Mouse (Mus musculus) heart, embryonic 11.5 days (tissue): ENCODE measurements at regions not wholly inside any gene's neighbourhood (a gene's known extent, or its start where the extent isn't known, plus 50 kb on each side); places are given as distances from the start of the nearest gene placed in this dataset.

Experiments used
- ATAC-seq: fragments of 200-750 bp; cut with Nextera tagmentation; replicated peaks from 2 replicates; pipeline ENCODE4 v1.8.0; 2017; ENCODE audit warnings: moderate library complexity; ENCODE audit not compliant: insufficient number of reproducible peaks, low FRiP score, low TSS enrichment
- H3K27ac ChIP-seq: fragments of 300-500 bp; sonication (generic); 2 replicates; pipeline ENCODE4 v1.5.1; 2014; ENCODE audit warnings: mild to moderate bottlenecking, low read depth, low read length
- H3K27me3 ChIP-seq: fragments of 300-500 bp; sonication (generic); 2 replicates; pipeline ENCODE4 v1.6.1; 2014; ENCODE audit warnings: mild to moderate bottlenecking, low read length, mixed read lengths; ENCODE audit not compliant: control insufficient read depth, insufficient read depth
- H3K36me3 ChIP-seq: fragments of 300-500 bp; sonication (generic); 2 replicates; pipeline ENCODE4 v1.6.1; 2014; ENCODE audit warnings: mild to moderate bottlenecking, low read length, moderate library complexity, mixed read lengths; ENCODE audit not compliant: control insufficient read depth, insufficient read depth
- H3K4me1 ChIP-seq: fragments of 300-500 bp; sonication (generic); 2 replicates; pipeline ENCODE4 v1.6.1; 2014; ENCODE audit warnings: low read length; ENCODE audit not compliant: control insufficient read depth, insufficient read depth
- H3K4me2 ChIP-seq: fragments of 300-500 bp; sonication (generic); 2 replicates; pipeline ENCODE4 v1.6.1; 2014; ENCODE audit warnings: mild to moderate bottlenecking, moderate library complexity
- H3K4me3 ChIP-seq: fragments of 300-500 bp; sonication (generic); 2 replicates; pipeline ENCODE4 v1.5.1; 2014; ENCODE audit warnings: low read depth, low read length
- H3K9ac ChIP-seq: fragments of 300-500 bp; sonication (generic); 2 replicates; pipeline ENCODE4 v1.6.1; 2014; ENCODE audit warnings: mild to moderate bottlenecking, low read depth, low read length, moderate library complexity
- H3K9me3 ChIP-seq: fragments of 300-500 bp; sonication (generic); replicated peaks from 2 replicates; pipeline ENCODE4 v1.6.1; 2016; ENCODE audit warnings: low read length; ENCODE audit not compliant: control insufficient read depth
- WGBS: fragments of 180-500 bp; shearing (Covaris S2); extraction: QIAGEN DNeasy Blood & Tissue Kit; methylation state at CpG from one replicate; pipeline ENCODE4 v1.1.7; 2014; ENCODE audit not compliant: insufficient replicate concordance; 5-methylcytosine and 5-hydroxymethylcytosine counted together

DNA sequence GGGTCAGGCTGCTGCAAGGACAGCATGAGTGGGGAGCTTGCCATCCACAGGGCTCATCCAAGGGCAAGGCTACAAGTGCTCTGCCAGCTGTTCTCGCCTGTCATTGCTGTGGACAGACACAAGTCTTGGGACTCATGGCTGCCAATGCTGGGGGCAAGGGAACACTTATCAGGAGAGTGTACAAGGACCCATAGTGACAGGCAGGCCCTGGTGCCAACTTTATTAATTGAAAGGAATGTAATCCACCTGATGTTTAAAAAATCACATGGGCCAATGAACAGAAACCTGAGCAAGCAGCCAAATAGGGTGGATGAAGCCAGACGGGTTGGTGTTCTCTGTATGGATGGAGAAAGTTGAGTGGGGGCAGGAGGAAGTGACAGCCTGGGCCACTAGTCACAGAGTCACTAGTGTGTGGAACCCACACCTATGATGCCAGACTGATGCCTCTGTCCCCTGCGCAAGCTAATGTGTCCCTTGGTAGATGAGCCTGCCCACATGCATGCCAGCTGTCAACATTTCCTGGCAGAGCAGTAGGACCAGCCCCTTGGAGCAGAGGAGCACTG lies 161.6 kb upstream of the Ppp2r3a start:
- no peak overlapping the region for H3K27ac ChIP-seq
- 73% methylated on average over 3 of the region's 3 CpGs for WGBS
- no peak for ATAC-seq
- no peak overlapping the region for H3K4me3 ChIP-seq
- H3K27me3 ChIP-seq = no peaks in the 10 kb centered on the region
- no peaks in the 10 kb centered on the region for H3K9me3 ChIP-seq
- H3K9ac ChIP-seq = no peak overlapping the region
- no peaks in the 10 kb centered on the region for H3K36me3 ChIP-seq
- no peak overlapping the region for H3K4me2 ChIP-seq
- H3K4me1 ChIP-seq = no peaks in the 10 kb centered on the region

DNA sequence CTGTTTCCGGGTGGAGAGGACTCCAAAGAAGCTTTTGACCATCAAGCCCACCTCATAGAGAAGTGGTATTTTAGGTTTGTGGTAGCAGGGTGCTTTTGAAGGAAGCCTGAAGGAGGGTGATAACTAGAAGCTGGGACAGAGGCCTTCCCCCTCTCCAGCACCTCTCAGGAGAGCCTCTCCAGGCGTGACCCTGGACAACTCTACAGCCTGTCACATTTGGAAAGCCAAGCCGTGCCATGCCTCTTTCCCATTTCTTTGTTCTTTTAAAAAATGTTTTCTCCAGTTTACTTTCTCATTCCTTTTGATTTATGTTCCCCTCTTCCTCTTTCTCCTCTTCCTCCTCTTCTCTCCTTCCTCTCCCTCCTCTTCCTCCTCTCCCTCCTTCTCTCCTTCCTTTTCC lies 160.4 kb upstream of the Ppp2r3a start:
- Histone ChIP-seq H3K4me2 (no peak overlapping the region), H3K27ac (no peak overlapping the region), H3K36me3 (no peaks in the 10 kb centered on the region), H3K4me1 (no peaks in the 10 kb centered on the region), H3K27me3 (no peaks in the 10 kb centered on the region), H3K9ac (no peak overlapping the region), H3K4me3 (no peak overlapping the region), H3K9me3 (no peaks in the 10 kb centered on the region)
- ATAC-seq = no peak
- 67% methylated on average over 3 of the region's 3 CpGs for WGBS

GRCm38 (mm10) chr9:101411532-101411880 lies 159.9 kb upstream of the Ppp2r3a start:
- no peak for ATAC-seq
- H3K36me3 ChIP-seq = no peaks in the 10 kb centered on the region
- no peak overlapping the region for H3K4me3 ChIP-seq
- H3K27me3 ChIP-seq = no peaks in the 10 kb centered on the region
- H3K4me1 ChIP-seq = no peaks in the 10 kb centered on the region
- WGBS = 70% methylated on average over 5 of the region's 5 CpGs
- no peaks in the 10 kb centered on the region for H3K9me3 ChIP-seq
- H3K4me2 ChIP-seq = no peak overlapping the region
- no peak overlapping the region for H3K27ac ChIP-seq
- H3K9ac ChIP-seq = no peak overlapping the region

DNA sequence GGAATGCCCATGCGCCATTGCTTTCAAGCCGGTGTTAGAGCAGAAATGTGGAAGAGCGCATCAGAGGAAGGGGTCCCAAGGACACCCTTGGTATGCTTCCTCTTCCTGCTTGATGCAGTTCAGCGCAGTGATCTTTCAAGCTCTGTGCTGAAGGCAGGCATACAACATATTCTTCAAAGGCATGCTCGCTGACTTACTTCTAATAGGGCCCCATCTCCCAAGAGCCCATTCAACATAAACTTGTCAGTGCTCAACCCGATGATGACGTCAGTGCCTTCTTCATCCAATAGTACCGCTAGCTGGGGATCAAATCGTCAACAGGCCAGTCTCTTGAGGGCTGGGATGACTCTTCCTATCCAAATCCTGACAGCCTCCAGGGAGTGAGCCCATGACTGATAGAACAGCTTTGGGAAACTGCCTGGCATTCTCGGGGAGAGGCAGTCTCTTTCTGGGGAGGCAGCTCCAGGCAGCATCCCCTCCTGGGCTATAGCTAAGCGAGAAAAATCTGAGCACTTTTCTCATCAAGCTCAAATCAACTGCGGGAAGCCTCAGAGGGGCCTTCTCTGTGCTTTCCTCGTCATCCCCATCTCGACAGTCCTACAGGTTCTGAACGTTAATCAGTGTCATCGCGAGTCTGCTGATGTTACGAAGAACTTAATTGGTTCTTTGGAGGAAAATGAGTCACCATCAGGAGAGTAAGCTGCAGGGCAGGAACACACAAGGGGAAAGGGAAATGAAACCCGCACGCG lies 159.4 kb upstream of the Ppp2r3a start:
- Histone ChIP-seq H3K4me2 (no peak overlapping the region), H3K4me3 (no peak overlapping the region), H3K27ac (no peak overlapping the region), H3K9me3 (no peaks in the 10 kb centered on the region), H3K36me3 (no peaks in the 10 kb centered on the region), H3K4me1 (no peaks in the 10 kb centered on the region), H3K9ac (no peak overlapping the region), H3K27me3 (no peaks in the 10 kb centered on the region)
- 70% methylated on average over 21 of the region's 21 CpGs for WGBS
- ATAC-seq = no peak

DNA sequence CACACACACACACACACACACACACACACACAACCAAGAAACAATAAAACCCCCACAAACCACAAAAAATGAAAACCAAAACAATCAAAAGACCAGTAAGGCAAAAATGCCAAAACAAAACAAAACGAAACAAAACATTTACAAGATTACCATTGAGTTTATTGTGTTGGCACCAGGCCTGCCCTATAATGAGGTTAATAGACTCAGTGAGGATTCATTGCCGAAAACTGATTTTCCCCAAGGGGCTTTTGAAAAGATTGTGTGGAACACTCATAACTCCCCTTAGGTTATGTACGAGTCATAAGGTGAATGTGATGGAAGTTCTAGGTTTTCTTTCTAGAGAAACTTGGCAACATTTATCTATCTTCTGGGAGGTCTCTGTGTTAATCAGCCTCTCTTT lies 158.8 kb upstream of the Ppp2r3a start:
- no peak overlapping the region for H3K4me2 ChIP-seq
- no peaks in the 10 kb centered on the region for H3K4me1 ChIP-seq
- H3K27me3 ChIP-seq = no peaks in the 10 kb centered on the region
- WGBS = 87% methylated on average over 3 of the region's 3 CpGs
- H3K4me3 ChIP-seq = no peak overlapping the region
- no peaks in the 10 kb centered on the region for H3K36me3 ChIP-seq
- no peaks in the 10 kb centered on the region for H3K9me3 ChIP-seq
- no peak for ATAC-seq
- H3K9ac ChIP-seq = no peak overlapping the region
- H3K27ac ChIP-seq = no peak overlapping the region

DNA sequence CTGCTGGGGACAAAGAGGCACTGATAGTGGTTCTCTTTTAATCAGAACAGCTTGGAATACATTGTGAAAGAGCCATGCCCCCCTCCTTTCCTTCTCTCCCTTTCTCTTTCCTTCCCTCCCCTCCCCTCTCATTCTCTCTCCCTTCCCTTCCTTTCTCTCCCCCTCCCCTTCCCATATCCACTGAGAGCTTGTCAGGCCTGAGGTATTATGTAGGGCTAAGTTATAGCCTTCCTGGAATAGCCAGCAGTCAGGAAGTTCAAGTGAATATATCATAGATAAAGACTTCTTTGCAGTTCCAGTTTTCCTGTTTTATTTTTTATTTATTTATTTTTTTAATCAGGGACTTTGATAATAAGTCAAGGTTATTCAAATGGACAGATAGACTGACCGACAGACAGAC lies 156.5 kb upstream of the Ppp2r3a start:
- no peak overlapping the region for H3K4me2 ChIP-seq
- H3K4me3 ChIP-seq = no peak overlapping the region
- 0 out of 2 replicates have a peak, but pooled peaks cover 4% of the 10 kb centered on the region for H3K4me1 ChIP-seq
- no peak overlapping the region for H3K27ac ChIP-seq
- WGBS = 67% methylated on average over 1 of the region's 1 CpGs
- no peak overlapping the region for H3K9ac ChIP-seq
- no peaks in the 10 kb centered on the region for H3K27me3 ChIP-seq
- no peaks in the 10 kb centered on the region for H3K9me3 ChIP-seq
- H3K36me3 ChIP-seq = no peaks in the 10 kb centered on the region
- no peak for ATAC-seq

DNA sequence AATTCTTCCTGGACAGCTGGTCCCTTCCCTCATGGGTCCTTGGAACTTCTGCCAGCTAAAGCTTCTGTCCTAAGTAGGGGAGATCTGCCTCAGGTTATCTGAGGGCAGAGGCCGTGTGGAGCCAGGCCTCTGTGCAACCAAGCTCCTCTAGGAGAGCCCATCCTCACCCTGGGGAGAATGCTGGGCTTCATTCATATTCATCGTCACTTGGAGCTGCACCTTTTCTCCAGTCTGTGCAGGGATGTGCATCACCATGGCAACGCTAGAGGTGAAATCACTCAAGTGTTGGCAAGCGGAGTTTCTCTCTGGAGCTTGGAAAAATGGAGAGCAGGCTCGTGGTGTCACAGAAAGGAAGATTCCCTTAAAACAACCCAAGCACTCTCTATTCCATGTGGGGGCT lies 155.5 kb upstream of the Ppp2r3a start:
- H3K36me3 ChIP-seq = no peaks in the 10 kb centered on the region
- no peak overlapping the region for H3K4me2 ChIP-seq
- no peak overlapping the region for H3K9ac ChIP-seq
- ATAC-seq = no peak
- no peaks in the 10 kb centered on the region for H3K9me3 ChIP-seq
- H3K27me3 ChIP-seq = no peaks in the 10 kb centered on the region
- no peak overlapping the region for H3K4me3 ChIP-seq
- 0 out of 2 replicates have a peak, but pooled peaks cover 4% of the 10 kb centered on the region for H3K4me1 ChIP-seq
- H3K27ac ChIP-seq = no peak overlapping the region
- WGBS = 61% methylated on average over 5 of the region's 5 CpGs

DNA sequence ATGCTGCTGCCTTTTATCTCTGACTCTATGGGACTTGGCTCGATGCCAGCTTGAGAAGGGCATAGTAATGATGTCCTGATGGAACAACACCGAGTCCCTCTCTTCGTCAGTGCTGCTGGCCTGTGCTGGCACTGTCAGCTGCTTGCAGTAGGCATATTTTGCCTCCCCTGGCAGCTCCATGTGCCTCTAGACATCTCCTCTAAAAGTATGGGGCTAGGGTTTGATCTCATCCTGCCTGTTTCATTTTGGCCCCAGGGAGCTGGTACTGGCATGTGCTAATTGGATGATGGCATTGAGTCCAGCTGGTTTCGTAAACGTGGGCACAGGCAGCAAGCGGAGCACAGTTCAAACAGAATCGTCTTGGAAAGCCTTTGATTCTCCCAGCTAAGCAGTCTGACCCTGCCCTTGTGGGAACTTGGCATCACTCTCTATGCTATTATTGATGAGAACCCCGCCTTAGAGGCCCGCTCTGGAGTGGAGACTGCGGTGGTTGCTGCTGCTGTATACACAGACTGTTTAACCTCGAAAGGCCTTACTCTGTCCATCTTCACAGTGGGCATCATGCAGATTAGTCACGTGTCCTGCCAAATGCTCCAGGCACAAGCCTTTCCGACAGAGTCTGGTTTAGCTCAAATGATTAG lies 153.0 kb upstream of the Ppp2r3a start:
- WGBS = 44% methylated on average over 13 of the region's 13 CpGs
- Histone ChIP-seq H3K9ac (no peak overlapping the region), H3K4me2 (no peak overlapping the region), H3K27me3 (no peaks in the 10 kb centered on the region), H3K9me3 (no peaks in the 10 kb centered on the region), H3K4me1 (0 out of 2 replicates have a peak, but pooled peaks cover 4% of the 10 kb centered on the region), H3K4me3 (no peak overlapping the region), H3K36me3 (no peaks in the 10 kb centered on the region), H3K27ac (no peak overlapping the region)
- no peak for ATAC-seq
